Mouse (Mus musculus) liver, postnatal 0 days (tissue): ENCODE measurements around the gene Mis18a. TPM values are rescaled to one million over a fixed set of nuclear protein-coding genes. Genes with fewer than 3 reads are reported as not detected.

ENCODE experiments used
- ATAC-seq: fragments of 200-750 bp; cut with Nextera tagmentation; 2 replicates; pipeline ENCODE4 v1.8.0; 2017; ENCODE audit warnings: mild to moderate bottlenecking, moderate library complexity
- DNase-seq: peaks from one replicate; pipeline ENCODE4 v3.0.0-alpha.2; 2016
- H3K27ac ChIP-seq: fragments of 300-500 bp; sonication (generic); 2 replicates; pipeline ENCODE4 v1.5.1; 2014; ENCODE audit warnings: antibody characterized with exemption, moderate library complexity, mild to moderate bottlenecking, low read depth
- H3K27me3 ChIP-seq: fragments of 300-500 bp; sonication (generic); 2 replicates; pipeline ENCODE4 v1.6.1; 2014; ENCODE audit warnings: low read length, control low read depth, mixed read lengths; ENCODE audit not compliant: insufficient read depth
- H3K36me3 ChIP-seq: fragments of 300-500 bp; sonication (generic); replicated peaks from 2 replicates; pipeline ENCODE4 v1.6.1; 2014; ENCODE audit warnings: mild to moderate bottlenecking, control low read depth, low read length, moderate library complexity, mixed read lengths; ENCODE audit not compliant: insufficient read depth
- H3K4me1 ChIP-seq: fragments of 300-500 bp; sonication (generic); 2 replicates; pipeline ENCODE4 v1.6.1; 2014; ENCODE audit warnings: antibody characterized with exemption, mild to moderate bottlenecking, control low read depth; ENCODE audit not compliant: insufficient read depth
- H3K4me2 ChIP-seq: fragments of 300-500 bp; sonication (generic); 2 replicates; pipeline ENCODE4 v1.6.1; 2014; ENCODE audit warnings: low read depth, mild to moderate bottlenecking, low read length, moderate library complexity, mixed read lengths
- H3K4me3 ChIP-seq: fragments of 300-500 bp; sonication (generic); 2 replicates; pipeline ENCODE4 v1.5.1; 2014; ENCODE audit warnings: low read depth, low read length
- H3K9ac ChIP-seq: fragments of 300-500 bp; sonication (generic); replicated peaks from 2 replicates; pipeline ENCODE4 v1.6.1; 2014; ENCODE audit warnings: mild to moderate bottlenecking, moderate library complexity
- H3K9me3 ChIP-seq: fragments of 300-500 bp; sonication (generic); 2 replicates; pipeline ENCODE4 v1.6.1; 2016; ENCODE audit warnings: mild to moderate bottlenecking, control low read depth, low read length, mixed read lengths
- CTCF ChIP-seq: sonication (generic); IDR thresholded peaks from 2 replicates; pipeline ENCODE4 v1.5.1; 2016; ENCODE audit warnings: antibody characterized with exemption, low read depth
- EP300 ChIP-seq: IDR thresholded peaks from 2 replicates; pipeline ENCODE4 v1.6.1; 2016; ENCODE audit warnings: antibody characterized with exemption, low read depth, mild to moderate bottlenecking
- WGBS: fragments of 180-500 bp; shearing (Covaris S2); extraction: QIAGEN DNeasy Blood & Tissue Kit; methylation state at CpG from one replicate; pipeline ENCODE4 v1.1.7; 2014; ENCODE audit not compliant: insufficient replicate concordance; 5-methylcytosine and 5-hydroxymethylcytosine counted together
- polyA plus RNA-seq: library from polyadenylated mRNA; unstranded; fragments of >200 nt; fragmentation: Nextera tagmentation; extraction: Ambion mirVana; gene quantifications from 2 replicates; pipeline ENCODE4 v1.2.1, GENCODE M21; 2015

Mis18a gene
- polyA plus RNA-seq, result 25.7 and 26.1 TPM in 2 replicates

- peaks cover 9% of the 10 kb centered on the region; the same call in 1 of the 2 replicates for H3K9me3 ChIP-seq
- H3K4me2 ChIP-seq, result peak within 1 kb of the TSS; percentile 79
- peaks cover 14% of the 10 kb centered on the region; the same call in 1 of the 2 replicates for H3K36me3 ChIP-seq
- H3K4me3 ChIP-seq, result peak within 1 kb of the TSS; percentile 89
- 1% methylated on average over 53 of the region's 53 CpGs for WGBS
- ATAC-seq, result peak; percentile 97
- peaks cover 6% of the 10 kb centered on the region; the same call in 1 of the 2 replicates for H3K4me1 ChIP-seq
- TF ChIP-seq EP300, result no peak
- TF ChIP-seq CTCF, result peak; percentile 31
- H3K27ac ChIP-seq, result peak within 1 kb of the TSS; percentile 73
- H3K9ac ChIP-seq, result peak within 1 kb of the TSS; percentile 88
- peak; percentile 98 for DNase-seq
- no peaks in the 10 kb centered on the region for H3K27me3 ChIP-seq
Observed at GRCm38 (mm10) chr16:90727233-90728115, at the start of gene Mis18a. Gene Mis18a (minus strand): TSS chr16:90727404.

- no peak overlapping the region for H3K4me2 ChIP-seq
- H3K27ac ChIP-seq, result no peak overlapping the region
- no peak overlapping the region for H3K4me3 ChIP-seq
- peaks cover 7% of the 10 kb centered on the region for H3K4me1 ChIP-seq
- WGBS, result 83% methylated on average over 10 of the region's 10 CpGs
- ATAC-seq (no peak), DNase-seq (no peak)
- H3K9me3 ChIP-seq, result no peaks in the 10 kb centered on the region
- H3K9ac ChIP-seq, result no peak overlapping the region
- TF ChIP-seq EP300 (no peak), CTCF (no peak)
- peaks cover 42% of the 10 kb centered on the region for H3K36me3 ChIP-seq
- no peaks in the 10 kb centered on the region for H3K27me3 ChIP-seq
Observed at GRCm38 (mm10) chr16:90775946-90776520, 48.8 kb upstream of the Mis18a start.

DNA sequence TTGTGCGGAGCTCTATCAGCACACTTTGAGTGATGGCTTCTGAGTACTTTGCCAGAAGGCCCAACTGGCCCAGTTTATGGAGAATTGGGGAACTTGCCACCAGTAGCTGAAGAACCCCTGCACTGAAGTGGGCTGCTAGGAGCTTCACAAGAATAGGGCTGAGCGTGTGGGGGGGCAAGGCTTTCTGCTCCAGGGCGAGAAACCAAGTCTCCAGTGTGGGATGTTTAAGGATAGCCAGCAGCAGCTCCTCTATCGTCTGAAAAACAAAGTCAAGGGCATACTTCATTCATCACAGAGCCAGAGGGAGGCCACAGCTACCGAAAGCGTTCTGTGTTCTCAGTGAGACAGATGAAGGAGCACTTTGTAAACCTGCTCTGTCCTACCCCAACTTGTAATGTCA, 47.4 kb upstream of the Mis18a start:
- ATAC-seq, result no peak
- no peaks in the 10 kb centered on the region for H3K9me3 ChIP-seq
- H3K4me2 ChIP-seq, result no peak overlapping the region
- peaks cover 39% of the 10 kb centered on the region for H3K36me3 ChIP-seq
- H3K4me1 ChIP-seq, result peaks cover 4% of the 10 kb centered on the region; the same call in 1 of the 2 replicates
- H3K27me3 ChIP-seq, result no peaks in the 10 kb centered on the region
- TF ChIP-seq CTCF, result no peak
- TF ChIP-seq EP300, result no peak
- H3K27ac ChIP-seq, result no peak overlapping the region
- H3K9ac ChIP-seq, result no peak overlapping the region
- 83% methylated on average over 6 of the region's 6 CpGs for WGBS
- H3K4me3 ChIP-seq, result no peak overlapping the region
- DNase-seq, result no peak

DNA sequence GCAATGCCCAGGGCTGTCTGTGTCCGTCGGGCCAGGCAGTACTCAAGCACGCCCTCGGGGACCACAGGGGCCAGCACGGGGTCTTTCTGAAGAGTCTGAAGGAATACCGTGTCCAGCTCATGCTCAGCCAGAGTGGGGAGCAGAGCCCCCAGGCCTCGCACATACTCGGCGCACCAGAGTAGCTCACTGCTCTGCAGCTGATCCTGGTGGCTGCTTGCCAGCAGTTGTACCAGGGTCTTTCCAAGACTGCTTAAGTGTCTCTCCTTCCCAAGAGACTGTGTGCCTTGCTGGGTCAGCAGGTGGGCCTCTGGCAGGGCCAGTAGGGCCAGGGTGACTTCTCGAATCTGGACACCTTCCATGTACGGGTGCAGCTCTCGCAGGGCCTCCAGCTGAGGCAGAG, 47.0 kb upstream of the Mis18a start:
- Histone ChIP-seq H3K4me2 (no peak overlapping the region), H3K27ac (no peak overlapping the region), H3K9me3 (no peaks in the 10 kb centered on the region), H3K27me3 (no peaks in the 10 kb centered on the region), H3K9ac (no peak overlapping the region), H3K36me3 (peaks cover 42% of the 10 kb centered on the region), H3K4me3 (no peak overlapping the region), H3K4me1 (peaks cover under 1% of the 10 kb centered on the region; the same call in 1 of the 2 replicates)
- WGBS, result 92% methylated on average over 12 of the region's 12 CpGs
- no peak for DNase-seq
- no peak for TF ChIP-seq EP300
- TF ChIP-seq CTCF, result no peak
- no peak for ATAC-seq

DNA sequence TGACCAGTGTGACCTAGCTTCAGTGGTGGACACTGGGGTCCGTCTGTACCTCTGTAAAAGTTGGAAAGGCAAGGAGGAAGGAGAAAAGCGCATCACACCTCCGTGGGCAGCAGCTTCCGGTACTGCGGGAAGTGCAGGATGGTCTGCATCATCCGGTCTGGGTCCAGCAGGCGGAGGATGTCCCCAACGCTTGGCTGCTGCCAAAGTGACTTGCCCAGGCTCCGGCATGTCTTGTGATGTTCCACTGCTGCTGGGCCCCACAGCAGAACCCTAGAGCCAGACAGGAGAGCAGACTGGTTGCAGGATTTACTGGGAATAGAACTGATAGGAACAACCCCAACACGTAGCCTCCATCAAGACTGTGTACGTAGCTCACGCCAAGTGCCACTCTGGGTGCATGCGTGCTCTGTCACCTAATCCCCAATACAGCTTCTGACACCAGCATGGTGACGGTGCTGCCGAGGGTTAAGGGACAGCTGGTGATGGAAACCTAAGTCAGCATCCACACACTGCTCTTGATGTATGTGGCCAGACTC, 39.8 kb upstream of the Mis18a start:
- TF ChIP-seq CTCF (no peak), EP300 (no peak)
- Histone ChIP-seq H3K27ac (no peak overlapping the region), H3K27me3 (no peaks in the 10 kb centered on the region), H3K9ac (no peak overlapping the region), H3K9me3 (no peaks in the 10 kb centered on the region), H3K4me2 (no peak overlapping the region), H3K4me1 (no peaks in the 10 kb centered on the region), H3K4me3 (no peak overlapping the region), H3K36me3 (peaks cover 31% of the 10 kb centered on the region)
- ATAC-seq, result no peak
- DNase-seq, result no peak
- 85% methylated on average over 15 of the region's 15 CpGs for WGBS

DNA sequence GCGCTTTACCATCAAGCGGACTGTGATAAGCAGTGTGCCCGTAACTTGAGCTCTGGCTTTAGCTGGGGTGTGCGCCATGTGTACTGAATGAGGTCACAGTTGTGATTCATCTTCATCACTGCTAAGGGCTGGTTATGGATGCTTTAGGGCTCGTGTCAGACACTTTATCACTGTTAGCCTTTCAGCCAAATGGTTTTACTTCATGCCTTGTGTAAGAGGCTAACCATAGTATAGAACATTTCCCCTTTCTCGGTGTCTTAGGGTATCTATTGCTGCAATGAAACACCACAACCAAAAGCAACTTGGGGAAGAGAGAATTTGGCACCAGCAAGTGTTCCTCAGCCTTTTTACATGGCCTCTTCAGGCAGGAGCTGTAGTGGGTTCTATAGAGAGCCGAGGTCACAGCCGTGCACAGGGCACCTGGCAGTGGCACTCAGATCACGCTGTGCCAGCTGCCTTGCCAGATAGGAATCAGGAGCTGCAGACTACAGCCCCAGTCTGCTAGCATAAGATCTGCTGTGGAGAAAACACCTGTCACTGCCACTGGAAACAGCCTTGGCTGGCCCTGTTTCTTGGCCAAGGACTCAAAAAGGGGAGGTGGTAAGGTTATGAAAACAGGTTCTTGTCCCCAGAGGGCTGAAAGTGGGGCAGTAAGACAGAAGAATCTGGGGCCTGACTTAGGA, 38.1 kb upstream of the Mis18a start:
- TF ChIP-seq CTCF (no peak), EP300 (peak; percentile 42; the same call in 1 of the 2 replicates)
- peaks cover 8% of the 10 kb centered on the region for H3K4me1 ChIP-seq
- H3K9ac ChIP-seq, result no peak overlapping the region
- H3K4me3 ChIP-seq, result no peak overlapping the region
- ATAC-seq (peak; percentile 33), DNase-seq (no peak)
- no peaks in the 10 kb centered on the region for H3K27me3 ChIP-seq
- WGBS, result 79% methylated on average over 9 of the region's 9 CpGs
- no peaks in the 10 kb centered on the region for H3K9me3 ChIP-seq
- no peak overlapping the region for H3K27ac ChIP-seq
- no peak overlapping the region for H3K4me2 ChIP-seq
- H3K36me3 ChIP-seq, result peaks cover 34% of the 10 kb centered on the region
